ENCODE assay signal across 10 mouse cellular contexts in genomic region chr10:17356041-17356440, GRCm38 (mm10).
DNase-seq lines count a peak whose midpoint lies in the region; ATAC-seq and TF ChIP-seq lines count a peak whose summit lies in the region.
"Had no signal": no experiment of that assay in that cellular context is flagged by ENCODE, and none has a peak within 500 bp of the region (broad histone marks: within the 10 kb centered on the region; RNA-seq: fewer than 3 reads in every experiment).

No protein-coding gene starts in this region.

- ATAC-seq in kidney, embryonic 16.5 days (ENCODE audit: low FRiP score, low TSS enrichment), result no peak
- ATAC-seq in limb, embryonic 11.5 days (ENCODE audit: insufficient number of reproducible peaks, low FRiP score, low TSS enrichment, low read depth), result no peak

- H3K79me3 ChIP-seq in C2C12 (ENCODE audit: low read depth), result no peaks in the 10 kb centered on the region

- H3K9ac ChIP-seq in kidney, embryonic 16.5 days (replicated peaks; ENCODE audit: low read length), result no peak overlapping the region
- H3K9ac ChIP-seq in limb, embryonic 11.5 days (ENCODE audit: low read length), result peak overlapping the region; percentile 12; the same call in 1 of the 2 replicates

- 0 out of 2 replicates have a peak, but pooled peaks cover 9% of the 10 kb centered on the region for H3K4me1 ChIP-seq in kidney, embryonic 16.5 days (ENCODE audit: insufficient read depth, low read length)
- peaks cover 3% of the 10 kb centered on the region; the same call in 1 of the 2 replicates for H3K4me1 ChIP-seq in limb, embryonic 11.5 days (ENCODE audit: control insufficient read depth, insufficient read depth, low read length)

- H3K79me2 ChIP-seq in C2C12 (ENCODE audit: control insufficient read depth, insufficient read depth), result no peaks in the 10 kb centered on the region

- H3K4me2 ChIP-seq in kidney, embryonic 16.5 days (replicated peaks; ENCODE audit: low read depth, low read length), result no peak overlapping the region
- H3K4me2 ChIP-seq in limb, embryonic 11.5 days (ENCODE audit: low read depth, severe bottlenecking), result no peak overlapping the region

- H3K36me3 ChIP-seq in kidney, embryonic 16.5 days (ENCODE audit: insufficient read depth, low read length), result no peaks in the 10 kb centered on the region
- H3K36me3 ChIP-seq in C2C12 (ENCODE audit: control insufficient read depth, insufficient read depth), result no peaks in the 10 kb centered on the region
- H3K36me3 ChIP-seq in limb, embryonic 11.5 days (ENCODE audit: control insufficient read depth, insufficient read depth, low read length), result no peaks in the 10 kb centered on the region

- no peak for DNase-seq in kidney, adult 9 months
- peak; percentile 10 for DNase-seq in R1 (ENCODE audit: low read depth, low spot score)
- no peak for DNase-seq in limb, embryonic 11.5 days (ENCODE audit: low spot score)
- DNase-seq in urinary bladder, postnatal 4 days (ENCODE audit: low spot score in 2 of 2), result no peak
- no peak for DNase-seq in cerebellum, postnatal 25 days
- DNase-seq: left cerebral cortex, postnatal 4 days; right cerebral cortex, postnatal 4 days had no signal

- peak overlapping the region; percentile 27; the same call in 1 of the 2 replicates for H3K27ac ChIP-seq in kidney, embryonic 16.5 days (ENCODE audit: low read length)
- no peak overlapping the region for H3K27ac ChIP-seq in limb, embryonic 11.5 days (replicated peaks; ENCODE audit: low read depth, low read length)

- TF ChIP-seq CTCF in C2C12 (IDR thresholded peaks at IDR 0.05; ENCODE audit: control insufficient read depth, insufficient read depth, insufficient read length), result no peak

- H3ac ChIP-seq in C2C12 (ENCODE audit: control insufficient read depth, insufficient read length, low read depth), result no peak overlapping the region

- WGBS in kidney, embryonic 16.5 days, result 25% methylated on average over 3 of the region's 3 CpGs
- 36% methylated on average over 3 of the region's 3 CpGs for WGBS in limb, embryonic 11.5 days

- no peak overlapping the region for H3K4me3 ChIP-seq in kidney, embryonic 16.5 days (ENCODE audit: low read length)
- no peak overlapping the region for H3K4me3 ChIP-seq in C2C12 (ENCODE audit: insufficient read depth, poor library complexity, severe bottlenecking)
- H3K4me3 ChIP-seq in limb, embryonic 11.5 days (ENCODE audit: low read depth, low read length), result no peak overlapping the region
- H3K4me3 ChIP-seq: megakaryocyte, embryonic 14.5 days had no signal

- no peaks in the 10 kb centered on the region for H3K27me3 ChIP-seq in kidney, embryonic 16.5 days (ENCODE audit: insufficient read depth, low read length)
- H3K27me3 ChIP-seq in C2C12 (ENCODE audit: control insufficient read depth, insufficient read depth, insufficient read length), result no peaks in the 10 kb centered on the region
- no peaks in the 10 kb centered on the region for H3K27me3 ChIP-seq in limb, embryonic 11.5 days (ENCODE audit: control insufficient read depth, insufficient read depth, low read length)
- H3K27me3 ChIP-seq: megakaryocyte, embryonic 14.5 days had no signal

- no peaks in the 10 kb centered on the region for H3K9me3 ChIP-seq in kidney, embryonic 16.5 days (ENCODE audit: low read length)
- no peaks in the 10 kb centered on the region for H3K9me3 ChIP-seq in limb, embryonic 11.5 days (ENCODE audit: control insufficient read depth, low read length)
- H3K9me3 ChIP-seq: megakaryocyte, embryonic 14.5 days had no signal

TF ChIP-seq in C2C12, 6 proteins besides CTCF, POLR2A, EP300 and RAD21:
- TF ChIP-seq MAX (IDR thresholded peaks at IDR 0.05) (no peak), CEBPB (IDR thresholded peaks at IDR 0.05; ENCODE audit: low read depth) (peak; percentile 10)
TF ChIP-seq in C2C12: peak in this region for 1.
